Mouse (Mus musculus) myocyte (in vitro differentiated cells): ENCODE results near the gene Ankrd33b.

Source experiments
- CEBPB ChIP-seq: IDR thresholded peaks from 2 replicates; pipeline ENCODE4 v1.6.1; 2011; ENCODE audit warnings: mild to moderate bottlenecking, moderate library complexity; ENCODE audit not compliant: poor library complexity, insufficient read depth, severe bottlenecking
- MYOG ChIP-seq, 3 experiments: IDR thresholded peaks; one replicate each; pipeline ENCODE4 v1.6.1; 2011; ENCODE audit warnings: control low read depth in 2 of 3, low read depth in 2 of 3, mild to moderate bottlenecking in 2 of 3; ENCODE audit not compliant: insufficient read length in 2 of 3, control insufficient read depth in 1 of 3, insufficient read depth in 1 of 3
- POLR2A ChIP-seq: IDR thresholded peaks from one replicate; pipeline ENCODE4 v1.6.1; 2011; ENCODE audit warnings: low read depth, mild to moderate bottlenecking, control low read depth, moderate library complexity; ENCODE audit not compliant: insufficient read length
- POLR2AphosphoS2 ChIP-seq: IDR thresholded peaks from one replicate; pipeline ENCODE4 v1.6.1; 2011; ENCODE audit warnings: low read depth, control low read depth; ENCODE audit not compliant: insufficient read length
- SRF ChIP-seq: IDR thresholded peaks from one replicate; pipeline ENCODE4 v1.6.1; 2011; ENCODE audit warnings: low read depth; ENCODE audit not compliant: control insufficient read depth, insufficient read length
- TCF3 ChIP-seq: IDR thresholded peaks from one replicate; pipeline ENCODE4 v1.6.1; 2011; ENCODE audit warnings: low read depth, control low read depth; ENCODE audit not compliant: insufficient read length

GRCm38 (mm10) chr15:31336685-31337084, 30.8 kb downstream of the Ankrd33b start:
- TF ChIP-seq CEBPB (no peak), POLR2A (no peak), TCF3 (no peak), SRF (no peak), MYOG (IDR thresholded peaks at IDR 0.05; ENCODE audit: control insufficient read depth in 1 of 3, insufficient read depth in 1 of 3, insufficient read length in 2 of 3, low read depth in 2 of 3) (peak; percentile 10 to 81 (median 42)), POLR2AphosphoS2 (no peak)
